Mouse (Mus musculus) lung, postnatal 14 days (tissue): ENCODE measurements at regions not wholly inside any gene's neighbourhood (a gene's known extent, or its start where the extent isn't known, plus 50 kb on each side); places are given as distances from the start of the nearest gene placed in this dataset.
A peak's percentile ranks its signal among the peaks of the same experiment; 100 is the strongest.

Experiments
- DNase-seq: peaks from one replicate; pipeline ENCODE4 v3.0.0; 2021

GRCm38 (mm10) chr5:46278190-46278589, 420.8 kb upstream of the Lcorl start:
- DNase-seq, result no peak

- DNase-seq, result no peak
Observed at GRCm38 (mm10) chr5:46256730-46257129, 399.3 kb upstream of the Lcorl start.

GRCm38 (mm10) chr5:46253940-46254339, 396.5 kb upstream of the Lcorl start:
- no peak for DNase-seq

- DNase-seq, result no peak
Observed at GRCm38 (mm10) chr5:46235364-46236067, 378.1 kb upstream of the Lcorl start.

- DNase-seq, result no peak
Observed at GRCm38 (mm10) chr5:46232780-46233179, 375.4 kb upstream of the Lcorl start.

GRCm38 (mm10) chr5:46228667-46229066, 371.3 kb upstream of the Lcorl start:
- no peak for DNase-seq

- DNase-seq, result no peak
Observed at GRCm38 (mm10) chr5:46212845-46213468, 355.5 kb upstream of the Lcorl start.

- DNase-seq, result no peak
Observed at GRCm38 (mm10) chr5:46209076-46209475, 351.7 kb upstream of the Lcorl start.

- no peak for DNase-seq
Observed at GRCm38 (mm10) chr5:46203744-46204143, 346.3 kb upstream of the Lcorl start.

GRCm38 (mm10) chr5:46202457-46202772, 345.0 kb upstream of the Lcorl start:
- no peak for DNase-seq

- DNase-seq, result no peak
Observed at GRCm38 (mm10) chr5:46201639-46202456, 344.4 kb upstream of the Lcorl start.

GRCm38 (mm10) chr5:46186908-46187307, 329.5 kb upstream of the Lcorl start:
- DNase-seq, result no peak

- no peak for DNase-seq
Observed at GRCm38 (mm10) chr5:46182157-46182556, 324.7 kb upstream of the Lcorl start.

- DNase-seq, result no peak
Observed at GRCm38 (mm10) chr5:46172315-46172714, 314.9 kb upstream of the Lcorl start.

- no peak for DNase-seq
Observed at GRCm38 (mm10) chr5:46160774-46161173, 303.4 kb upstream of the Lcorl start.

GRCm38 (mm10) chr5:46151973-46152372, 294.6 kb upstream of the Lcorl start:
- no peak for DNase-seq

- no peak for DNase-seq
Observed at GRCm38 (mm10) chr5:46150825-46151224, 293.4 kb upstream of the Lcorl start.

GRCm38 (mm10) chr5:46149851-46150615, 292.6 kb upstream of the Lcorl start:
- no peak for DNase-seq

- no peak for DNase-seq
Observed at GRCm38 (mm10) chr5:46139024-46139423, 281.6 kb upstream of the Lcorl start.

- no peak for DNase-seq
Observed at GRCm38 (mm10) chr5:46137695-46138094, 280.3 kb upstream of the Lcorl start.

- no peak for DNase-seq
Observed at GRCm38 (mm10) chr5:46108020-46108419, 250.6 kb upstream of the Lcorl start.

GRCm38 (mm10) chr5:46103350-46103749, 245.9 kb upstream of the Lcorl start:
- DNase-seq, result no peak

GRCm38 (mm10) chr5:46092549-46092948, 235.1 kb upstream of the Lcorl start:
- peak; percentile 8 for DNase-seq
